Mouse (Mus musculus) v-Abl transformed pro-B cells (cell line): Measurements from ENCODE around the gene AI661453.

Experiments
- in situ Hi-C, 2 experiments: fragments of 400-800 bp; cut with MboI; formaldehyde crosslinking; loops; one replicate each; pipeline ENCODE4 v1.15.1; 2025; ENCODE audit not compliant: unreplicated experiment in 2 of 2

AI661453 gene

DNA sequence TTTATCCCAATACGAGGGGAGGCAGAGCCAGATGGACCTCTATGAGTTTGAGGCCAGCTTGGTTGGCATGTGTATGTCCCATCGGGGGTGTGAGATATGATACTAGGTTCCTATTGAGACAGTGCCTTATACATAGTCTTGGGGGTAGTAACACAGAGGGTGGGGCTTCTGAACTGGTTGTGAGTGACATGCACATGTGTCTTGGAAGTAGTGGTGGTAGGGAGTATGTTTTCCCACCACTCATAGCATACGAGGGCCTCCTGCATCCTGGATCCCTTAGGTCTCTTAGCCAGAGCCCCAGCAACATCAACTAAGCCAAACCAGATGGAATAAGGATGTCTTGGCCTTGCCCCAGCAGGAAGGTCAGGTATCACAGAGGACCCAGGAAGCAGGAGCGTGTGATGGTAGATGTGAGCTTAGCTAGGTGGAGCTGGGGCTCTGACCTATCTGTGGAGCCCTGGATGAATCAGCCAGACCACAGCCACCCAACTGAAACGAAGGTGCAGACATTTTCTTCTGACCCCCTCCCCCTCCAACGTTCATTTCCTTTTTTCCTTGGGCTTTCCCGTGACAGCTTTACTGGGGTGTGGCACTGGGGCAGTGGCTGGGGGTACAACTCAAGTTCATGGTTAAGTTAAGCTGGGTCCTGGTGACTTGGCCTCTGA, 78.9 kb downstream of the AI661453 start:
- in situ Hi-C loops: loop anchor here in 1 of 2 experiments (25.0 kb wide), 1 partner anchor 422 kb away; no protein-coding TSS in a partner anchor

DNA sequence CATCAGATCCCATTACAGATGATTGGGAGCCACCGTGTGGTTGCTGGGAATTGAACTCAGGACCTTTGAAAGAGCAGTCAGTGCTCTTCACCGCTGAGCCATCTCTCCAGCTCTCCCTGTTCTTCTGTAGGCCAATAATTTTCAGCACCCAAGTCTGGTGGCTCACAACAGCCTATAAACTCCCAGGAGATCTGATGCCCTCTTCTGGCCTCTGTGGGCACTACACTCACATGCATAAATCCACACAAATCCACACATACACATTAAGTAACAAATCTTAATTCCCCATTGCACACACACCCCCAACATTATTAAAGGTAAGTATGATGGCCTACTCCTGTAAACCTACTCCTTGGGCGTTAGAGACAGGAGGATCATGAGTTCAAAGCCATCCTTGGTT, 79.8 kb downstream of the AI661453 start:
- in situ Hi-C loops: loop anchor here in 1 of 2 experiments (25.0 kb wide), 1 partner anchor 421 kb away; no protein-coding TSS in a partner anchor

DNA sequence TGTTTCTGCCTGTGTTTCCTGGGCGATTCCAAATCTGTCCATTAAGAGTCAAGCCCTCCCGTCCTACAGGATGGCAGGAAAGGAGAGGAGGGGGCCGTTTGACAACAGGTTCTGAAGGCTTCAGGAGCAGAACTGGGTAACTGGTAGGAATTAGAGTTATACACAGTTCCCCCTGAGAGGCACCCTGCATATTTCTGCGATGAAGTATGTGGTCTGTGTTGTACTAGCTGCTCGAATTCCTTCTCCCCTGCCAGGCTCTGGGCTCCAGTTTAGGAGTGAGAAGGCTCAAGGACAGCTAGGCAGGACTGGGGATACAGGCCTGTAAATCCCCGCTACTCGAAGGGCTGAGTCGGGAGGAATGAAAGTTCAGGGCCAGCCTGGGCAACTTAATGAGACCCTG, 81.8 kb downstream of the AI661453 start:
- in situ Hi-C loops: loop anchor here in 1 of 2 experiments (25.0 kb wide), 1 partner anchor 419 kb away; no protein-coding TSS in a partner anchor
